Mouse (Mus musculus): ENCODE results near the gene Nxf2.
"Not testable (repeated sequence)": the region's sequence is repeated elsewhere in the genome, so short reads cannot be mapped to it uniquely, and the experiment has no call there.

Nxf2 gene

DNA sequence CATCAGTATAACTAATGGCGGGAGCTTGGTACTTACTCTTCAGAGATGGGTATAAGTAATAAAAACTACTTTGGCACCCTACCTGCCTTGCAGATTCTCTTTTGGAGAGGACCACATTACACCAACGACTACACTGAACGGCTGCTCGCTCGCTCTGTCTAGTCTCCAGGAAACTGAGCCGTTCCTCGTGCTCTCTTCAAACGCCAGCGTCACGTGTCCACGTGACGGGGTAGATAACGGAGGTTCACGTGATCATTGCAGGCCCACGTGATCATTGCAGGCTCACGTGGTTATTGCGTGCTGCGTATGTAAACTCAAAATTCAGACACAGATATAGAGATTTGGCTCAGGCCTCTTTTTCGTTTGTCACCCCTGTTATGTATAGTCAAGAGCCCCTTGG, at the start of gene Nxf2:
Nxf2 (minus strand) TSS at position 209 of the 400 bp plus-strand sequence.
- DNase-seq (ENCODE audit: low spot score), result no peak

DNA sequence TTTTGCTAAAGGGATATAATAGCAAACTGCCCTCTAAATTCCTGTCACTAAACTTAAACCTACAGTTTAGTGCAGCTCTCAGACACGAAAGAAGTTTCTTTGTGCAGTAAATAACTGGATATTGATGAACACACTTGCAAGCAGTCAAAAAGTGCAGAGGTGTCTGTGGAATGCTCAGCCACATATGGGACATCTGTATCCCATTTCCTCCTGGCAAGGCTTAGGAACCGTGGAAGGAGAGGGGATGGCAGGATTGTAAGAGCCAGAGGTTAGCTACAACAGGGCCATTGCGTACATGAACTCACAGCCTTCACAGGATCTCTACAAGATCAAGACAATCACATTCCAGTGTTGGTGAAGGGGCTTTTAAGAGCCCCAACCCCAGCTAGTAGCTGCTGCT, 46.8 kb upstream of the Nxf2 start:
- DNase-seq (ENCODE audit: low spot score), result no peak

DNA sequence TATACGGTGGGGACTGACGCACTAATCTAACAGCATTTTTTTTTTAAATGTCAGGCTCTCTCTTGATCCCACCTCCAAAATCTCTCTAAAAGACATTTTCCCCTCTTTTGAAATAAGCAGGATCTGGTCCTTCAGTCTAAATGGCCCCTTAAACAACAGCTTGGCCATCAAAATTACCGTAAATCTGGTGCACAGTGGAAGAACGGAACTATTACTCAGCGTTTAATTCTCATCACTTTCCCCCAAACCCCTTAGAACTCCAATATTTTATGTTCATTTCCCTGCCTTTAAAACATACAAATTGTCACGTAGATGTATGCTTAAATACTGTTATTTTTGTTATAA, 44.9 kb upstream of the Nxf2 start:
- no peak for DNase-seq (ENCODE audit: low spot score)

DNA sequence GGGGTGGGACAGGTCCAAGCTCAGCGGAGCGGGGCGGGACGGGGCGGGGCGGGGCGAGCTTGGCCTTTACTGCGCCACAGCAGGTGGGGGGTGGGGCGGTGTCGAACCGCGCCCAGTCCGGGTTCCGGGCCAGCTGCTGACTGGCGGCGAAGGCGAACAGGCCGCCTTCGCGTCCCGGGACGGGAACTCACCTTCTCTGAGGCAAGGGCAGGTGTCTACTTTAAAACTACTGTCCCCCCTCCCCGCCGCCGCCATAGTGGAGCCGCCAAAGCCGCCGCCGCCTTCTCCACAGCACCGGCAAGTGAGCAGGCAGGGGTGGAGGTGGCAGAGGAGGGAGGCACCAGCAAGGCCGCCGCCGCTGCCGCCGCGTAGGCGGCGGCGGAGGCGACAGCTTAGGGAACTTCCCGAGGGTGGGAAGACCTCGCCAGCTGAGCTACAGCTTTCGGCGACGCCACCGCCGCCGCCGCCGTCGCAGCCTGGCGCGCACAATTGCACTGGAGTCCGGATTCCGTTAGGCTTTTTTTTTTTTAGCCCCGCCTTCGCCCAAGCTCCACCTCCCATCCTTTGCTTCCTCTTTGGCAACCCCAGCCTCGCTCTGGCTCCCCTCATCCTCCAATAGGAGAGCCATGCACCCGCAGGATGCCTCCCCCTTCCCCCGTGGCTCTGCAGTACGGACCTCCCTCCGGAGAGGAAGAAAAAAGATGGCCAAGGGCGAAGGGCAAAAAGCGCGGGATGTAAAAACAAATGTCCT, 44.3 kb upstream of the Nxf2 start, which contains the start of gene Zmat1:
Zmat1 (minus strand) TSS at position 490 of the 751 bp plus-strand sequence.
- DNase-seq (ENCODE audit: low spot score), result peak; percentile 42

- no peak for DNase-seq (ENCODE audit: low spot score)
Measured at GRCm38 (mm10) chrX:135008021-135008420, 43.5 kb upstream of the Nxf2 start.

DNA sequence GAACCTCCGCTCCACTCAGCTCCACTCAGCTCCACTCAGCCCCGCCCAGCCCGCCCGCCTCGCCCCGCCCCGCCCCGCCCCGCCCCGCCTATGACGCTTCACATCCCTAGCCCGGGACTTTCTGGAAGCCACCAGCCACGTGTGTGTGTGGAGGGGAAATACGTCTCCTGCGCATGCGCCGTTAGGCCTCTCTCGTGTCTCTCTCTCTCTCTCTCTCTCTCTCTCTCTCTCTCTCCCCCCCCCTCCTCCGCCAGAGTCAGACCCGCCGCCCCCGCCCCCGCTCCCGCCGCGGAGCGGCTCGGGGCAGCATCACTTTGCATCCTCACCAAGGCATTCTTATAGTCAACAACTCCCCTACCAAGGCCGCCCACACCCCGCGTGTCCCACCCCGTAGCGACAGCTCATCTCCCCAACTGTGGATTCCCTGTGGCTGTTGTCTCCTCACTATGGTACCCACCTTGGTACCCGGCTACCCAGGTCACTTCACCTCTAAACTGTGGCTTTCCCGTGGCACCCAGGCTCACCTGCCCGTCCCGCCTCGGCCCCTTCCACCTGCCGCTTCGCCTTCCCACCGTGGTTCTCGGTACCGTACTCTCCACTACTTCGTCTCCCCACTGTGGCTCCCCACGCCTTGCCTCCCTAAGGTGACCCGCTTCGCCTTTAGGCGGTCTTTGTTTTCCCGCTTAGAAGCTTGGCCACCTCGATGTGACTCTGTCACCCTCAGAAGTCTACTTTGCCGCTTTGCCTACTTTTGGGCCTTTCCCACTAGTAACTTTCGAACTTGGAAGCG, 1.1 kb downstream of the Nxf2 start:
- no peak for DNase-seq (ENCODE audit: low spot score)

GRCm38 (mm10) chrX:134930361-134930760, 34.2 kb downstream of the Nxf2 start:
- no peak for DNase-seq (ENCODE audit: low spot score)

- no peak for DNase-seq (ENCODE audit: low spot score)
Measured at GRCm38 (mm10) chrX:134929927-134930326, 34.6 kb downstream of the Nxf2 start.

GRCm38 (mm10) chrX:134925058-134925457, 39.5 kb downstream of the Nxf2 start:
- no peak for DNase-seq (ENCODE audit: low spot score)

GRCm38 (mm10) chrX:134923675-134924424, 40.7 kb downstream of the Nxf2 start:
- DNase-seq (ENCODE audit: low spot score), result no peak

- no peak for DNase-seq (ENCODE audit: low spot score)
Measured at GRCm38 (mm10) chrX:134919220-134919619, 45.3 kb downstream of the Nxf2 start.

DNA sequence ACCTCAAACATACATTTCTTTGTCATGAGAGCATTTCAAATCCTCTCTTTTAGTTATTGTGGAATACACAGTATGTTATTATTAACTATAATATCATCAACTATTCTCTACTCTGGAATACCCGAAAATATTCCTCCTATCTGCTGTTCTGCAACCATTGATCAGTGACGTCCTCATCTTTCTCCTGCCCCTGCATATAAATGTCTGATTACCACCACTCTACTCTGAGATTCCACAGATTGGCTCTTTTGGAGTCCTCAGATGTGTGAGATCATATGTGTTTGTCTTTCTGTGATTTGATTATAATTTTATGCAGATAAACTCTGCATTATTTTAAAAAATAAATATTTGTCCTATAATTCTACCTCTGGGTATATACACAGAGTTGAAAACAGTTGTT, 48.8 kb downstream of the Nxf2 start:
- DNase-seq (ENCODE audit: low spot score), result no peak

- DNase-seq (ENCODE audit: low spot score), result not testable (repeated sequence)
Measured at GRCm38 (mm10) chrX:134915315-134915714, 49.2 kb downstream of the Nxf2 start.

DNA sequence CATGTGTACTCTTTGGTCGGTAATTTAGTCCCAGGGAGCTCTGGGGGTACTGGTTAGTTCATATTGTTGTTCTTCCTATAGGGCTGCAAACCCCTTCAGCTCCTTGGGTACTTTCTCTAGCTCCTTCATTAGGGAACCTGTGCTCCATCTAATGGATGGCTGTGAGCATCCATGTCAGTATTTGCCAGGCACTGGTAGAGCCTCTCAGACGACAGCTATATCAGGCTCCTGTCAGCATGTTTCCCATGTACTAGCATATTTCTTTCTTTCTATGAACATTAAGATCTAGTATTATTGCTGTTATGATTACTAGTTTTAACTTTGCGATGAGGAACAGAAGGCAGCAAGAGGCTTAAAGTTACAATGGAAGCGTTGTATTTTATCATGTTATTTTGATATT, 49.7 kb downstream of the Nxf2 start:
- no peak for DNase-seq (ENCODE audit: low spot score)

DNA sequence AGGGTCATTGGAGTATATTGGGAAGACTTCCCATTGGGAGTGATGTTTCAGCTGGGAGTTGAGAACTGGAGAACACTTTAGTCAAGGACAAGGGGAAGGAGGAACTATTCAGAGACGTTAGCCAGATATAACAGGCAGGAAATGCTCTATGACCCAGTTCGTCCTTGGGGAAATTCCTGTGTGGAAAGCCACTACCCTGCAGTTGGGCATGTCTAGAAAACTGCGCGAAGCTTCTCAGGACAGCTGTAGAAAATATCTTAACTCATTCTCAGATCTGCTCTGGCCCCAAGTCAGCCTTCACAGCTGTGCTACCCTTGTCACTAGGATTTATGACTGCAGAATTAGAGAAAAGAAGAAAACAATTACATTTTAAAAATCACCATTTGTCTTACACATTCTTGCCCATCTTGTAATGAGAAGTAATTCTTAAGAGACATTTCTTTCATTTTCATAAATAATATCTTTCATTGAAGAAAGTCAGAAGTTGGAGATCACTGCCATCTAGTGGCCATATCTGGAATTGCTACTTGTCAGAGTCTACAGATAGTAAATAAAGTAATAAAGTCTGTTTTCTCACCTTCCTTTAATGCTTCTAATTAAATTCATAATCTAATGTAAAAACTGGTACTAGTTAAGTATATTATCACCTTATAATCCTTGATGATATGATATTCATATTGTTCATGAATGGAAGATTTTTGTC, 51.2 kb downstream of the Nxf2 start:
- DNase-seq (ENCODE audit: low spot score), result no peak

- DNase-seq (ENCODE audit: low spot score), result no peak
Measured at GRCm38 (mm10) chrX:134912805-134913204, 51.7 kb downstream of the Nxf2 start.

DNA sequence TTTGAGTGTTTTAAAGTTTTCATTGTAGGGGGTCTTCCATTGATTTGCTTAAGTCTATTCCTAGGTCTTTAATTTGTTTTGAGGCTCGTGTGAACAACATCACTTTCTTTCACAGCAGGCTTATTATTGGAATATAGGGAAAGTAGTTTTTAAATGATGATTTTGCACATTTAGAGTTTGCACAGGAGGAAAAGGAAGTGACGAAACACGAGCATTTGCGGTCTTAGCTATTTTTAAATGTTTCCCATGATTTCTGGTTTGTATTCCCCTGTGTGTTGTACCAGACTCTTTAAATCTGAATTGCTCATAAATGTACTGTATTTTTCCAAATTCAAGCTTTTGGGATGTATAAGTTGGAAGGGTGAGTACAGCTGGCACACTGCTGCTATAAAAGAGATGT, 54.2 kb downstream of the Nxf2 start:
- DNase-seq (ENCODE audit: low spot score), result no peak

Measured in ovary, postnatal 10 days (tissue).